Mouse (Mus musculus): ENCODE measurements around the gene Ptprg. TPM values are rescaled to one million over a fixed set of nuclear protein-coding genes. Genes with fewer than 3 reads are reported as not detected.

Gene Ptprg
- polyA plus RNA-seq, 1 experiment from 2014 or later: 37.0 TPM

DNA sequence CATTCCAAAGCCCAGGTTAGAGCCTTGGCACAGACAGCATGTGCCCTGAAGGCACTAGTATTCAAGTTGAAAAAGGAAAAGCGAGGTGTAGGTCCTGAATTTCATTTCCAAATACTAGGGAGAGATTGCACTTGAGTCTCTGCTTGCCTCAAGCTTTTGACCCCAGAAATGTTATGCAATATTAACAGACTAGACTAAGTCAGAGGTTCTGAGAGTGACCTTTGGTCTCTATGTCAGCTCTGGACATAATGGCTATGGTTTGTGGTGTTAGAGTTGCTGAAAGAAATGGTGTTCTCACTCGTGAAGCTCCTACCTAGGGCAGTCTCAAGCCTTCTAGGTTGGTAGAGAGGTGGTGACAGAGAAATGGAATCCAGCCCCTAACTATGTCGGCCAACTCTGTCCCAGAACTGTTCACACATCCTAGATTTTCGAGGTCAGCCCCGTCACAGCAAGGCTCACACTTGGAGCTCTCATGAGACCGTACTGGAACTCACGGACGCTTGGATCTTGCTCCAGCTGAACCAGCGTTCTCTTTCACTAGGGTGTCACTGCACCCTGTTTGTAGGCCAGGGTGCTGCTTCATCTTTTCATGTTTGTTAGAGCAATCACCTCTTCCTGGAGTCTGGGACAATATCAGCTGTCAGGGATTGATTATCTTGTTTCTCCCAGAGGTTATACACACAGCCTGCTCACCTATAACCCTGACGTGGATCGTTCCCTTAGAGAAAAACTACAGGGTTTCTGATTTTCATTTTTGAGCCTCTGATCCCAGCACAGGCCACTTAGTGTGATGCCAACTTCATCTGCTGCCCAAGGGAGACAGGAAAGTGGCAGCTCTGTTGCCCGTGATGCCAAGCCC is 551.2 kb downstream of the Ptprg start:
- no peaks in the 10 kb centered on the region for H3K36me3 ChIP-seq (replicated peaks)
- H3K27ac ChIP-seq: no peak overlapping the region
- H3K4me3 ChIP-seq: no peak overlapping the region
- 0 out of 2 replicates have a peak, but pooled peaks cover 3% of the 10 kb centered on the region for H3K4me1 ChIP-seq
- DNase-seq (ENCODE audit: extremely low spot score, low spot score): no peak
- no peaks in the 10 kb centered on the region for H3K9me3 ChIP-seq
- 86% methylated on average over 12 of the region's 12 CpGs for WGBS
- no peaks in the 10 kb centered on the region for H3K27me3 ChIP-seq (ENCODE audit: poor library complexity, severe bottlenecking)

DNA sequence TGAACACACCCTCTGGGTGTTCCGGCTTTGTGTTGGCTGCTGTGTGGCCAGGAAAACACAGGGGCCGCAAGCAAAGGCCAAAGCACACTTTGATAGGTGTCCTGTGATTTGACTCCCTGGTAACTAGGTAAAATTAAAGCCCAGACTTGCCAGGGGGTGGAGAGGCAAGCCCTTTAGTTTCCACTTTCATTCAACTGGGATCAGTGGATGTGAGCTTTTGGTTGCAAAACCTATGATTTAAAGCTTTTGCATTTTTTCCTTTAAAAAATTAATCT is 551.8 kb downstream of the Ptprg start:
- no peak overlapping the region for H3K4me3 ChIP-seq
- no peak for DNase-seq (ENCODE audit: extremely low spot score, low spot score)
- no peaks in the 10 kb centered on the region for H3K9me3 ChIP-seq
- no peaks in the 10 kb centered on the region for H3K36me3 ChIP-seq (replicated peaks)
- H3K4me1 ChIP-seq: 0 out of 2 replicates have a peak, but pooled peaks cover 3% of the 10 kb centered on the region
- H3K27me3 ChIP-seq (ENCODE audit: poor library complexity, severe bottlenecking): no peaks in the 10 kb centered on the region
- no peak overlapping the region for H3K27ac ChIP-seq
- 82% methylated on average over 2 of the region's 2 CpGs for WGBS

DNA sequence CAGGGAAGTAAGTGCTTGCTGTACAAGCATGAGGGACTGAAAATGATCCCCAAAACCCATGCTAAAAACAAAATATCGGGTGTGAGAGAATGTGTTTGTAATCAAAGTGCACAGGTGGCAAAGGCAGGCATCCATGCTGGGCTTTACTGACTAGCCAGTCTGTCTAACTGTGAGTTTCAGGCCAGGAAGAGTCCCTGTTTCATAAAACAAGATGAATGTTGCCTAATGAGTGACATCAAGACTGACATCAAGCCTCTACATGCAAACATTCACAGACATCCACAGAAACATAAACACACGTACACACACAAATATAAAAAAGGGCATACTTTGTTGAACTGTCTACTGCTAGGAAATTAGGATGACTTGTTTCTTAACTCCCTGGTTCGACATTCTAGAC is 552.3 kb downstream of the Ptprg start:
- WGBS: 90% methylated on average over 3 of the region's 3 CpGs
- 0 out of 2 replicates have a peak, but pooled peaks cover 3% of the 10 kb centered on the region for H3K4me1 ChIP-seq
- no peak for DNase-seq (ENCODE audit: extremely low spot score, low spot score)
- H3K27ac ChIP-seq: no peak overlapping the region
- H3K27me3 ChIP-seq (ENCODE audit: poor library complexity, severe bottlenecking): no peaks in the 10 kb centered on the region
- no peak overlapping the region for H3K4me3 ChIP-seq
- H3K36me3 ChIP-seq (replicated peaks): no peaks in the 10 kb centered on the region
- H3K9me3 ChIP-seq: no peaks in the 10 kb centered on the region

DNA sequence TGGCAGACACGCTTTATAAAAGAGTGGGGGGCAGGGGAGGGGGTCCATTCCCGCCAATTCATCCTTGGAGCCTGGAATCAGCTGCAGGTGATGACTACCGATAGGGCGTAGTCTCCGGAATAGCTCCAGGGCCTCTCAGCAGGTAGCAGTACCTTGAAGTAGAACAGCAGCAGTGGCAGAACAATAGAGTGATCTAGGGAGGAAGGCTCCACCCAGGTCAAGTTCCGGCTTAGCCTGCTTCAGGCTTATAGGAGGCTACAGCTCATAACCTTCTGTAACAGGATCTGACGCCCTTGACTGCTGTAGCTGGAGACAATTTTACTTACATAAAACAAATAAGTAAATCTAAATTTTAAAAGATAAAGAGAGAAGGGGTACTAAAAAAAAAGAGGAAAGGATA is 554.1 kb downstream of the Ptprg start:
- H3K36me3 ChIP-seq (replicated peaks): no peaks in the 10 kb centered on the region
- H3K27me3 ChIP-seq (ENCODE audit: poor library complexity, severe bottlenecking): no peaks in the 10 kb centered on the region
- no peak overlapping the region for H3K27ac ChIP-seq
- no peaks in the 10 kb centered on the region for H3K9me3 ChIP-seq
- no peak overlapping the region for H3K4me3 ChIP-seq
- WGBS: 71% methylated on average over 7 of the region's 7 CpGs
- H3K4me1 ChIP-seq: peaks cover 1% of the 10 kb centered on the region; the same call in 1 of the 2 replicates
- no peak for DNase-seq (ENCODE audit: extremely low spot score, low spot score)

DNA sequence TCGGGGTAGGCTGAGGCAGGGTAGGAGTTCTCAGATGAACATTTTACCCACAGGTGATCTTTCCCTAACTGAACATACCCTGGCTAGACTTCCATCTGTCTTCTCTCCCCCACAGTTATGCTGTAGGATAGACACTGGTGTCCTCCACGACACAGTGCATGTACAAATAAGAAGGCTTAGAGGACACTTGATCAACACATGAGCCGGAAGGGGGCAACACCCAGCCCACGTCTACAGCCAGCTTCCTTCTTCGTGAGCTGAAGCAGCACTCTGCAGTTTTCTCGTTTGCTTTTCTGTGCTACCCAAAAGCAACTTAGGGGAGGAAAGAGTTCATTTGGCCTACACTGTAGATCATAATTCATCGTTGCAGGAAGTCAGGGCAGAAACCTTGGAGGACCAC is 554.7 kb downstream of the Ptprg start:
- Histone ChIP-seq H3K27ac (no peak overlapping the region), H3K9me3 (no peaks in the 10 kb centered on the region), H3K4me1 (peaks cover 5% of the 10 kb centered on the region; the same call in 1 of the 2 replicates), H3K4me3 (no peak overlapping the region), H3K36me3 (replicated peaks) (no peaks in the 10 kb centered on the region), H3K27me3 (ENCODE audit: poor library complexity, severe bottlenecking) (no peaks in the 10 kb centered on the region)
- DNase-seq (ENCODE audit: extremely low spot score, low spot score): no peak
- WGBS: 87% methylated on average over 7 of the region's 7 CpGs

DNA sequence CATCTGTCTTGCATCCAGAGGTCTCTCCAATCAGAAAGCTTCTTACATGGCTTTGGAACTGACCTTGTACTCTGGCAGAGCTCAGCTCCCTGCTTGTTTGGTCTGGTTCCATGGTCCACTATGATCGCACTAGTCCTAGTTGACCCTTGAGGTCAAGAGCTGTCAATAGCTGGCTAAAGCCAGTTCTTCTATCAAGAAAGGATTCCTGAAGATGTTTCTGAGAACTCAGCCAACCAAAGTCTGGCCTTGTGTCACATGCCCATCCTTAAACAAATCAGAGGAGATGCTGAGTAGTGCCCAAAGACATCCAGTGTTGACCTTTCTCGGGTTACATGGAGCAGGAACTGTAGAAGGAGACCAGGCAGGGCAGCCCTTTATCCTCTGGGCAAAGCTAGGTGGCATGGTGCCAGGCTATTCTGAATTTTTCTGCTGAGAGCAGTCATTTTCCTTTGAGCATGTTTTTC is 559.2 kb downstream of the Ptprg start:
- H3K4me1 ChIP-seq: peaks cover 5% of the 10 kb centered on the region; the same call in 1 of the 2 replicates
- 80% methylated on average over 2 of the region's 2 CpGs for WGBS
- H3K4me3 ChIP-seq: no peak overlapping the region

DNA sequence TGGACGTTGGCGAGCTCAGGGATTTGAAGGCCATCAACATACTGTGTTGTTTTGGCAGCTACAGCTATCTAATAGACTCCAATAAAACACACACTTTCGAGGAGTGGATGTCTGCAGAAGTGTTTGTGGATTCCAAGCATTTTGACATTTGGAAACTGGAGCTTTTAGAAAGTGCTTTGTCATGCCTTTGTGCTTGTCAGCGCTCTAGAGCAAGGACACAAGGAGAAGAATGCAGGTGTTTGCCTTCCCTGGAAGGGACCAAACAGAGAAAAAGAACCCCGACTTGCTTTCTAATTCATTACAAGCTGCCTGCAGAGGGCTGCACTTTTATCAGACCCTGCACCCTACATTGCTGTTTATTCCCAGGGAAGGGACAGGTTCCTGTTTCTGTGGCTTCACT is 560.0 kb downstream of the Ptprg start:
- Histone ChIP-seq H3K4me3 (no peak overlapping the region), H3K27ac (no peak overlapping the region), H3K9me3 (no peaks in the 10 kb centered on the region), H3K36me3 (replicated peaks) (no peaks in the 10 kb centered on the region), H3K4me1 (peaks cover 5% of the 10 kb centered on the region; the same call in 1 of the 2 replicates), H3K27me3 (ENCODE audit: poor library complexity, severe bottlenecking) (no peaks in the 10 kb centered on the region)
- WGBS: 80% methylated on average over 5 of the region's 5 CpGs
- no peak for DNase-seq (ENCODE audit: extremely low spot score, low spot score)

More for the DNA sequence above, 559.2 kb downstream of the Ptprg start:
- Histone ChIP-seq H3K27ac (no peak overlapping the region), H3K9me3 (no peaks in the 10 kb centered on the region), H3K27me3 (ENCODE audit: poor library complexity, severe bottlenecking) (no peaks in the 10 kb centered on the region), H3K36me3 (replicated peaks) (no peaks in the 10 kb centered on the region)
- no peak for DNase-seq (ENCODE audit: extremely low spot score, low spot score)

DNA sequence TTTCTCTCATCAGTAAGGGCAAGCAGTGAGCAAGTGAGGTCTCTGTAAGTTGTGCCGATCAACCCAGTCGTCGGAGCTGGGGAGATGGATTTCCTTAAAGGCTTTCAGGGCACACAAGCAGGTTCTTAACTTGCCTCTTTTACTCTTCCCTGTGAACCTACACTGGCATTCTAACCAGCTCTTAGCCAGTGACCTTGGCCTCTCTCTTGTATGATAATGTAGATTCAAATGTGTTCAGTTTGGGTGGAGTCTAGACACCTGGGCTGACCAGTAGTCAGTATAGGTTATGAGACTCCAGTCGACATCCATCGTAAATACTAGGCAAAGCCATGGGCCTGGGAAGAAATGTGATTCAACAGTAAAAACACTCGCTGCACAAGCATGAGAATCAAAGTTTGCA is 560.7 kb downstream of the Ptprg start:
- 90% methylated on average over 6 of the region's 6 CpGs for WGBS

DNA sequence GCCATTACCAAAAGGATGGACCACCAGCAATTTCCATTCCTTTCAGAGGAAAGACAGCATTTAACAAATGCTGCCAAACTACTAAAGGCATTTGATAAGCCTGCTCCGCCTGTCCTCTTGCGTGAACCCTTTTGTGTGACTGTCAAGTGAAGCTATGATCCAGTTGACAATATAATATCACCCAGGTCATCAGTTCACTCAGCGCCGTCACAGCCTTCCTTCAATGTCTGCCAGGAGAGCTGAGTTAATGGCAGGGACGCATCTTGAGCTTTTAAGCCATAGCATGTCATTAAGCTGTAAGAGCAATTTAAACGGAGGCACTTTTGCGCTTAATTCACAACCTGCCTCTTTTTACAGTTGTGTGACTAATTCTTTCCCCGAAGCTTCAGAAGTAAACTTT is 565.9 kb downstream of the Ptprg start:
- WGBS: 89% methylated on average over 8 of the region's 8 CpGs
- Histone ChIP-seq H3K4me3 (no peak overlapping the region), H3K36me3 (replicated peaks) (peaks cover 4% of the 10 kb centered on the region; the same call in 1 of the 2 replicates), H3K27me3 (ENCODE audit: poor library complexity, severe bottlenecking) (no peaks in the 10 kb centered on the region), H3K4me1 (no peaks in the 10 kb centered on the region), H3K9me3 (no peaks in the 10 kb centered on the region), H3K27ac (no peak overlapping the region)
- no peak for DNase-seq (ENCODE audit: extremely low spot score, low spot score)

More for the DNA sequence above, 560.7 kb downstream of the Ptprg start:
- Histone ChIP-seq H3K4me1 (peaks cover 5% of the 10 kb centered on the region; the same call in 1 of the 2 replicates), H3K4me3 (no peak overlapping the region), H3K9me3 (no peaks in the 10 kb centered on the region), H3K36me3 (replicated peaks) (no peaks in the 10 kb centered on the region), H3K27ac (no peak overlapping the region), H3K27me3 (ENCODE audit: poor library complexity, severe bottlenecking) (no peaks in the 10 kb centered on the region)
- no peak for DNase-seq (ENCODE audit: extremely low spot score, low spot score)

DNA sequence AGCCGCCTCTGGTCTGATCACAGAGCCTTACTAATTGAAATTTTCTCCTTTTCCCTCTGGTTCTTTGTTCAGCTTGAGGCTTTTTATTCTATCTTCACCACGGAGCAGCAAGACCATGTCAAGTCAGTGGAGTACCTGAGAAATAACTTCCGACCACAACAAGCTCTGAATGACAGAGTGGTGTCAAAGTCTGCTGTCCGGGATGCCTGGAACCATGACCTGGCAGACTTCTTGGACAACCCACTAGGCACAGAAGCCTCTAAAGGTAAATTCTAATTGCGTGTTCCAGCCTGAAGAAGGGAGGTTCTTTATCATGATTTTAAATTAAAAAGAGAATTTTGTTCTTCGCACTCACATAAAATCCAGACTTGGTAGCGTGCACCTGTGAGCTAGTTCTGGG is 568.6 kb downstream of the Ptprg start:
- WGBS: 92% methylated on average over 7 of the region's 7 CpGs
- Histone ChIP-seq H3K27me3 (ENCODE audit: poor library complexity, severe bottlenecking) (no peaks in the 10 kb centered on the region), H3K9me3 (no peaks in the 10 kb centered on the region), H3K36me3 (replicated peaks) (peaks cover 4% of the 10 kb centered on the region; the same call in 1 of the 2 replicates), H3K4me1 (no peaks in the 10 kb centered on the region), H3K4me3 (no peak overlapping the region), H3K27ac (no peak overlapping the region)
- DNase-seq (ENCODE audit: extremely low spot score, low spot score): no peak

DNA sequence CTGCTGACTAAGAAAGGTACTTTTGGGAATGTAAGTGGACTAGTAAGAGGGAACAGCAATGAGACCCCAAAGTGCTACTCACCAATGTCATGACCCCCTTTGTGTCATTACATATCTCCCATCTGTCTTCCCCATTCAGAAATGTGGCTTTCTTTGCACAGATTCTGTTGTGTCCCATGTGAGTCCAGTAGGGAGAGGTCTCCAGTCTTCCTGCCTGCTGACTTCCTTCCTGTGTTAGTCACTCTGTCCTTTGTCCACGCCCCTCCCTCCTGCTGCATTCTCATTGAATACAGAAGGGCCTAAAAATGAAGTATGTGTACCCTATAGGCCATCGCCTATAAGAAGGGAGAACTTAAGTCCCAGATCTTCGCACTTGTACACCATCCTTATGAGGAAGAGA is 571.4 kb downstream of the Ptprg start:
- Histone ChIP-seq H3K27me3 (ENCODE audit: poor library complexity, severe bottlenecking) (no peaks in the 10 kb centered on the region), H3K4me3 (no peak overlapping the region), H3K4me1 (no peaks in the 10 kb centered on the region), H3K9me3 (no peaks in the 10 kb centered on the region), H3K27ac (no peak overlapping the region), H3K36me3 (replicated peaks) (peaks cover 4% of the 10 kb centered on the region; the same call in 1 of the 2 replicates)
- DNase-seq (ENCODE audit: extremely low spot score, low spot score): no peak
- WGBS: 95% methylated on average over 3 of the region's 3 CpGs

DNA sequence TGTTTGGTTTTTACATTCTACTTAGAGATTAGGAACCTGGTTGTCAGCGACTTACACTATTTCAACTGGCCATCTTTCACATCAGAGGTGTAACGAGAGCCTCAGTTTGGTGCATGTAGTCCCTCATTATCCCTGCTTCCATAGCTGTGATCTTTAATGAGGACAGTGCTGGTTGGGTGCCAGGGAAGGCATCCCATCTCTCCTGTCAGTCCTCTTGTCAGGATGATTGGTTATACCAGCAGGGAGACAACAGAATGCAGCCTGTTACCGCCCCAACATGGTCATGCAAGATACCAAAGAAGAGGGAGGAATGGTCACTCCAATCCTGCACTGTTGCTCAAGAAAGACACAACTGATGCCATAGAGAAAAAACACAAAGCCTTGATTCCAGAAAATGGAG is 574.6 kb downstream of the Ptprg start:
- Histone ChIP-seq H3K27me3 (ENCODE audit: poor library complexity, severe bottlenecking) (no peaks in the 10 kb centered on the region), H3K36me3 (replicated peaks) (peaks cover 2% of the 10 kb centered on the region; the same call in 1 of the 2 replicates), H3K4me3 (no peak overlapping the region), H3K4me1 (no peaks in the 10 kb centered on the region), H3K27ac (no peak overlapping the region), H3K9me3 (no peaks in the 10 kb centered on the region)
- no peak for DNase-seq (ENCODE audit: extremely low spot score, low spot score)
- WGBS: 88% methylated on average over 3 of the region's 3 CpGs

DNA sequence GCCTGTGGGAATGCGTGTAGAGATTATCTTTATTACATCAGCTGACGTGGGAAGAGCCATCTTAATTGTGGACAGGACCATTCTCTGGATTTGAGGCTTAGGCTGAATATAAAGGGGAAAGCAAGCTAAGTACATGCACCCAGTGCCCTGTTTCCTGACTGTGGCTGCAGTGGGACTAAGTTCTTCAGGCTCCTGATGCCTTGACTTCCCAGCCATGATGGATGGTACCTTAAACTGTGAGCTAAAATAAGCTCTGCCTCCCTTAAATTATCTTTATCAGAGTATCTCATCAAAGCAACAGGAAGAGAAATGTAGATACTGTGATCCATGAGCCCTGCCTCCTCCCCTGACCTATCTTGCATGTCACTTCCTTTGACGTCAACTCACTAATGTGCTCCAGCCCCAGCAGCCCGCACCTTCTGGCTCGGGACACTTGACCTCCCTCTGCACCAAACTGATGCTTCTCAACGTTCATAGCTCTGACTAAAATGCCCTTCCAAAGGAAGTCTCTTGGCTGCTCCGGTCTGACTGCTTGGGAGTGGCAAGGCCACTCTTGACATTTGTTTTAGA is 578.8 kb downstream of the Ptprg start:
- no peak overlapping the region for H3K27ac ChIP-seq
- no peaks in the 10 kb centered on the region for H3K36me3 ChIP-seq (replicated peaks)
- WGBS: 87% methylated on average over 7 of the region's 7 CpGs
- DNase-seq (ENCODE audit: extremely low spot score, low spot score): no peak
- no peak overlapping the region for H3K4me3 ChIP-seq
- no peaks in the 10 kb centered on the region for H3K27me3 ChIP-seq (ENCODE audit: poor library complexity, severe bottlenecking)
- H3K4me1 ChIP-seq: no peaks in the 10 kb centered on the region
- no peaks in the 10 kb centered on the region for H3K9me3 ChIP-seq

Data from forebrain, embryonic 10.5 days (tissue).